ENCODE assay signal across 8 mouse cellular contexts in the genomic region with DNA sequence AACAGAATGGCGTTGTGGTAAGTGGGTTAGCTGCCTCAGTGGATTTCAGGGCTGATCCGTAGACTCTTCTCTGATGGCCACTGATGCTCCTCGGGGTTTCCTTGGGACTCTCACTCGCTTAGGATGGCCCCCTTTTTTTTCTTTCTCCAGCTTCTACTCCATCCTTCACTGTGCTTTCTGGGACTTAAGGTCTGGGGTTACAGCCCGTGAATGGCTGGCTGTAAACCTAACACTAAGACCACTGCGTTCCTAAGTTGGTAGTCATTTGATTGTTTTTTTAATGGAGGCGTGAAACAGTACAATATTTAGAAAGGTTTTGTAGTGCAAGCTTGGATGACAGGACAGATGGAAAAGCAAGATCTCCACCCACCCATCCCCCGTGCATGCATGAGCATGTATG. TPM values are rescaled to one million over a fixed set of nuclear protein-coding genes. Genes with fewer than 3 reads are reported as not detected.
A peak's percentile ranks its signal among the peaks of the same experiment; 100 is the strongest.
DNase-seq lines count a peak whose midpoint lies in the region; ATAC-seq and TF ChIP-seq lines count a peak whose summit lies in the region.

No protein-coding gene starts in this region.

- ATAC-seq in forebrain, embryonic 15.5 days (replicated peaks) = no peak
- no peak for ATAC-seq in liver, embryonic 16.5 days (ENCODE audit: low read depth)

- peak overlapping the region; percentile 99 for H3K4me3 ChIP-seq in E14TG2a.4 (replicated peaks; ENCODE audit: low read length)
- peak overlapping the region; percentile 88 for H3K4me3 ChIP-seq in forebrain, embryonic 15.5 days
- H3K4me3 ChIP-seq in liver, embryonic 16.5 days (ENCODE audit: low read depth, low read length) = peak overlapping the region; percentile 92

- H3K27ac ChIP-seq in forebrain, embryonic 15.5 days (replicated peaks) = no peak overlapping the region
- no peak overlapping the region for H3K27ac ChIP-seq in liver, embryonic 16.5 days (ENCODE audit: low read length)

- H3K4me1 ChIP-seq in E14TG2a.4 (replicated peaks; ENCODE audit: low read depth, low read length) = peaks cover 39% of the 10 kb centered on the region
- peaks cover 14% of the 10 kb centered on the region for H3K4me1 ChIP-seq in forebrain, embryonic 15.5 days
- peaks cover 16% of the 10 kb centered on the region for H3K4me1 ChIP-seq in liver, embryonic 16.5 days (ENCODE audit: control insufficient read depth, low read depth, low read length)

- DNase-seq in embryo, embryonic 11.5 days (ENCODE audit: low read depth, low spot score) = peak; percentile 16
- no peak for DNase-seq in embryo, embryonic 10 days (ENCODE audit: low spot score)
- no peak for DNase-seq in adipocyte (ENCODE audit: low spot score)
- DNase-seq in left cerebral cortex, adult 18-20 months (ENCODE audit: low spot score in 2 of 2) = no peak
- no peak for DNase-seq in layer of hippocampus, postnatal 36 days

- H3K9ac ChIP-seq in forebrain, embryonic 15.5 days (replicated peaks) = peak overlapping the region; percentile 58
- H3K9ac ChIP-seq in liver, embryonic 16.5 days (ENCODE audit: low read depth, low read length) = peak overlapping the region; percentile 75

- peaks cover 4% of the 10 kb centered on the region; the same call in 1 of the 2 replicates for H3K27me3 ChIP-seq in E14TG2a.4 (ENCODE audit: insufficient read depth, low read length)
- H3K27me3 ChIP-seq in forebrain, embryonic 15.5 days = no peaks in the 10 kb centered on the region
- H3K27me3 ChIP-seq in liver, embryonic 16.5 days (ENCODE audit: control insufficient read depth, insufficient read depth, low read depth, low read length) = no peaks in the 10 kb centered on the region

- 24% methylated on average over 8 of the region's 8 CpGs for WGBS in forebrain, embryonic 15.5 days
- WGBS in liver, embryonic 16.5 days (ENCODE audit: insufficient replicate concordance) = 31% methylated on average over 8 of the region's 8 CpGs

- no peak for TF ChIP-seq CTCF in E14TG2a.4 (conservative IDR thresholded peaks at IDR 0.05; ENCODE audit: low read length)

- peak overlapping the region; percentile 80 for H3K4me2 ChIP-seq in forebrain, embryonic 15.5 days (replicated peaks)
- peak overlapping the region; percentile 100 for H3K4me2 ChIP-seq in liver, embryonic 16.5 days (ENCODE audit: low read depth, low read length)

- H3K36me3 ChIP-seq in E14TG2a.4 (ENCODE audit: insufficient read depth, low read length) = peaks cover 9% of the 10 kb centered on the region
- H3K36me3 ChIP-seq in forebrain, embryonic 15.5 days = no peaks in the 10 kb centered on the region
- no peaks in the 10 kb centered on the region for H3K36me3 ChIP-seq in liver, embryonic 16.5 days (ENCODE audit: control insufficient read depth, insufficient read depth)

- no peaks in the 10 kb centered on the region for H3K9me3 ChIP-seq in E14TG2a.4 (ENCODE audit: low read length)
- no peaks in the 10 kb centered on the region for H3K9me3 ChIP-seq in forebrain, embryonic 15.5 days
- H3K9me3 ChIP-seq in liver, embryonic 16.5 days (replicated peaks; ENCODE audit: control insufficient read depth, low read length) = no peaks in the 10 kb centered on the region

RNA-seq across cellular contexts. Expression of a gene that starts 0.9 kb away (rescaled TPM):
- 36.4 and 37.0 TPM in 2 replicates for polyA plus RNA-seq in forebrain, embryonic 15.5 days (2015; fragmentation: Nextera tagmentation; extraction: Ambion mirVana)
- 69.9 and 73.3 TPM in 2 replicates for polyA plus RNA-seq in liver, embryonic 16.5 days (2015; fragmentation: Nextera tagmentation; extraction: Ambion mirVana)
- total RNA-seq in left cerebral cortex, adult 18-20 months (2021) = 10 to 100 TPM; 16.4 to 19.0 TPM
- total RNA-seq in layer of hippocampus, postnatal 36 days (2021) = 10 to 100 TPM; 18.1 to 18.7 TPM

RNA-seq across cellular contexts. Expression of a gene that starts 52.5 kb away (rescaled TPM):
- polyA plus RNA-seq in forebrain, embryonic 15.5 days (2015; fragmentation: Nextera tagmentation; extraction: Ambion mirVana) = 69.6 and 77.5 TPM in 2 replicates
- 42.0 and 47.7 TPM in 2 replicates for polyA plus RNA-seq in liver, embryonic 16.5 days (2015; fragmentation: Nextera tagmentation; extraction: Ambion mirVana)
- 10 to 100 TPM; 53.7 to 54.9 TPM for total RNA-seq in left cerebral cortex, adult 18-20 months (2021)
- total RNA-seq in layer of hippocampus, postnatal 36 days (2021) = 10 to 100 TPM; 50.4 to 55.8 TPM
